Comparison of ENCODE assay signal across 21 mouse cellular contexts in genomic region chr2:118485415-118485814, GRCm38 (mm10). TPM values are rescaled to one million over a fixed set of nuclear protein-coding genes. Genes with fewer than 3 reads are reported as not detected.
A peak's percentile ranks its signal among the peaks of the same experiment; 100 is the strongest.
DNase-seq lines count a peak whose midpoint lies in the region; ATAC-seq and TF ChIP-seq lines count a peak whose summit lies in the region.
"Had no signal": no experiment of that assay in that cellular context is flagged by ENCODE, and none has a peak within 500 bp of the region (broad histone marks: within the 10 kb centered on the region; RNA-seq: fewer than 3 reads in every experiment).

No protein-coding gene starts in this region.

- ATAC-seq in CD4-positive, CD25-positive, alpha-beta regulatory T cell, adult 4 months: no peak
- ATAC-seq: activated CD4-positive, CD25-positive, alpha-beta regulatory T cell, adult 4 months; forebrain, embryonic 13.5 days; forebrain, embryonic 16.5 days; intestine, postnatal 0 days had no signal

- peak; percentile 96 for DNase-seq in ES-CJ7 (ENCODE audit: low read depth, low spot score)
- DNase-seq in WW6 (ENCODE audit: low read depth, low spot score): peak; percentile 40
- DNase-seq in B cell, adult 2 months: no peak
- no peak for DNase-seq in yolk sac, embryonic 10.5 days (ENCODE audit: low spot score)
- DNase-seq: adrenal gland, adult 8-10 months; adrenal gland, postnatal 25 days; cerebellum, adult 11-12 months; cerebellum, adult 8-10 months; cerebellum, postnatal 14 days; gastrocnemius, postnatal 10 days; gastrocnemius, postnatal 36 days; heart, adult 11 months had no signal

- H3K9me3 ChIP-seq in E14TG2a.4 (ENCODE audit: low read length): no peaks in the 10 kb centered on the region
- H3K9me3 ChIP-seq: forebrain, embryonic 13.5 days; hindbrain, embryonic 12.5 days; hindbrain, embryonic 15.5 days had no signal

- H3K4me3 ChIP-seq in E14TG2a.4 (replicated peaks; ENCODE audit: low read length): peak overlapping the region; percentile 45; the same call in 1 of the 2 replicates
- H3K4me3 ChIP-seq: forebrain, embryonic 10.5 days; forebrain, embryonic 13.5 days; hindbrain, embryonic 12.5 days; hindbrain, embryonic 15.5 days had no signal

- H3K4me1 ChIP-seq in E14TG2a.4 (replicated peaks; ENCODE audit: low read depth, low read length): peaks cover 57% of the 10 kb centered on the region
- H3K4me1 ChIP-seq: hindbrain, embryonic 15.5 days had no signal

- H3K27me3 ChIP-seq in E14TG2a.4 (ENCODE audit: insufficient read depth, low read length): no peaks in the 10 kb centered on the region
- H3K27me3 ChIP-seq: forebrain, embryonic 13.5 days; hindbrain, embryonic 12.5 days; hindbrain, embryonic 15.5 days had no signal

- H3K36me3 ChIP-seq in E14TG2a.4 (ENCODE audit: insufficient read depth, low read length): no peaks in the 10 kb centered on the region
- H3K36me3 ChIP-seq: forebrain, embryonic 10.5 days; hindbrain, embryonic 12.5 days; hindbrain, embryonic 15.5 days had no signal

- no peak for TF ChIP-seq CTCF in E14TG2a.4 (conservative IDR thresholded peaks at IDR 0.05; ENCODE audit: low read length)

RNA-seq across cellular contexts. Expression of gene Srp14, which starts 5.9 kb away (rescaled TPM):
- 100 to 1,000 TPM; 272 to 283 TPM for polyA plus RNA-seq in CD4-positive, CD25-positive, alpha-beta regulatory T cell, adult 4 months (2017; shearing (Covaris generic))

Comparison
In these comparisons a context has a peak if more than half of its experiments do, and no peak if none do; other contexts are left out.
1. DNase-seq: peak in ES-CJ7 (single experiment) and WW6 (single experiment); none in B cell, adult 2 months (0 of 2) and yolk sac, embryonic 10.5 days (single experiment).